In the genomic region with DNA sequence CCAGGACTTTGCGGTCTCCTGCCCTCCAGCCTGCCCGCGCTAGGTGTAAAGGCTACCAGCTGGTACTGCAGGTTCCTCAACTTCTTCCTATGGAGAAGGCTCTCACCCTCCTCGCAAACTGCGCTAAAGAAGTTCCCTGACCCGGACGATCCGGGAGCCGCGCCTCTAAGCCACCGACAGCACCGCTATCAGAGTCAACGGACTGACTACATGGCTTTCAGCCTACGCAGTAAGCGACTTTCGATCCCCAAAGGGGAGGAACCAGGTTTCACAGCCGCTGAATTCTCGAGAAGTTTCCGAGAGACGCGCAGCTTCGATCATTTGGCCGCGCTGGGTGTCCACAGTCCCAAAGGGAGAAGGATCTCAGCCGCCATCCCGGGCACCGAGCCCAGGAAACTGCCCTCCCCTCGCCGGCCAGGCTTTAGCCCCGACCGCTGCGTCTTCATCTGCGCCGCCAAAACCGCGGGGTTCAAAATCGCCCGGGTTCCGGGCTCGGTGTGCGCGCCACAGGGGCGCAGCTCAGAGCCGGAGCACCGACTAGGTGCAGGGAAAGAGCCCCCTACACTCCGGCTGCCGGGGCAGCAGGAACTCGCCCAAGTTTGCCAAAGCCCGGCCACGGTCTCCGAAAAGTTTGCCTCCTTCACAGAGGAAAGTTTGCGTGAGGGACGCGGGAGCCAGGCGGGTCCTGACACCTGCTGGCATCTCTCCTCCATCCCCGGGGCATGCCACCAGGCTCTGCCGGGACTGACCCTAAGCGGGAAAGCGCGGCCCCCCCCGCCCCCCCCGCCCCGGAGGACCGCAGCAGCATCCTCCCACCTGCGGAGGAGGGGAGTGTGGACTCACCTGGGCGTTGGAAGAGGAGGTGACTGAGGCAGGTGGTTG, we compare ENCODE assay signal across 8 mouse cellular contexts. TPM values are rescaled to one million over a fixed set of nuclear protein-coding genes. Genes with fewer than 3 reads are reported as not detected.
DNase-seq lines count a peak whose midpoint lies in the region; ATAC-seq and TF ChIP-seq lines count a peak whose summit lies in the region.

No protein-coding gene starts in this region.

- no peaks in the 10 kb centered on the region for H3K9me3 ChIP-seq in intestine, embryonic 16.5 days (ENCODE audit: control insufficient read depth, low read length)
- no peaks in the 10 kb centered on the region for H3K9me3 ChIP-seq in limb, embryonic 15.5 days
- H3K9me3 ChIP-seq in midbrain, embryonic 15.5 days: no peaks in the 10 kb centered on the region

- H3K36me3 ChIP-seq in intestine, embryonic 16.5 days (ENCODE audit: control insufficient read depth, insufficient read depth, low read length): no peaks in the 10 kb centered on the region
- no peaks in the 10 kb centered on the region for H3K36me3 ChIP-seq in limb, embryonic 15.5 days
- no peaks in the 10 kb centered on the region for H3K36me3 ChIP-seq in midbrain, embryonic 15.5 days (replicated peaks)

- DNase-seq in layer of hippocampus, adult 2 months (ENCODE audit: low spot score in 2 of 2): peak in 1 of 2 experiments; percentile 49
- no peak for DNase-seq in layer of hippocampus, adult 9-11 months
- peak; percentile 50 for DNase-seq in embryo, embryonic 9.5 days (ENCODE audit: extremely low spot score)
- DNase-seq in spleen, postnatal 36 days (ENCODE audit: low spot score in 2 of 2): peak; percentile 48 to 67

- peak overlapping the region; percentile 67 for H3K9ac ChIP-seq in intestine, embryonic 16.5 days (ENCODE audit: low read depth, low read length)
- H3K9ac ChIP-seq in limb, embryonic 15.5 days: peak overlapping the region; percentile 54; the same call in 1 of the 2 replicates
- peak overlapping the region; percentile 41 for H3K9ac ChIP-seq in midbrain, embryonic 15.5 days

- TF ChIP-seq CTCF in layer of hippocampus, adult 2 months (conservative IDR thresholded peaks at IDR 0.05): no peak

- peak overlapping the region; percentile 72 for H3K4me3 ChIP-seq in layer of hippocampus, adult 2 months
- peak overlapping the region; percentile 58 for H3K4me3 ChIP-seq in intestine, embryonic 16.5 days (ENCODE audit: low read length)
- peak overlapping the region; percentile 68 for H3K4me3 ChIP-seq in limb, embryonic 15.5 days
- peak overlapping the region; percentile 76 for H3K4me3 ChIP-seq in midbrain, embryonic 15.5 days

- peaks cover 16% of the 10 kb centered on the region for H3K27me3 ChIP-seq in intestine, embryonic 16.5 days (replicated peaks; ENCODE audit: control insufficient read depth, insufficient read depth, low read length)
- peaks cover 30% of the 10 kb centered on the region for H3K27me3 ChIP-seq in limb, embryonic 15.5 days
- peaks cover 48% of the 10 kb centered on the region for H3K27me3 ChIP-seq in midbrain, embryonic 15.5 days (replicated peaks)

- peak overlapping the region; percentile 94 for H3K4me2 ChIP-seq in intestine, embryonic 16.5 days (ENCODE audit: low read depth, low read length)
- H3K4me2 ChIP-seq in limb, embryonic 15.5 days: peak overlapping the region; percentile 95
- peak overlapping the region; percentile 98 for H3K4me2 ChIP-seq in midbrain, embryonic 15.5 days

- under 1% methylated on average over 61 of the region's 66 CpGs for WGBS in intestine, embryonic 16.5 days
- WGBS in limb, embryonic 15.5 days: under 1% methylated on average over 65 of the region's 66 CpGs
- under 1% methylated on average over 59 of the region's 66 CpGs for WGBS in midbrain, embryonic 15.5 days

- H3K4me1 ChIP-seq in intestine, embryonic 16.5 days (ENCODE audit: control insufficient read depth, insufficient read depth, low read length): peaks cover 7% of the 10 kb centered on the region
- H3K4me1 ChIP-seq in limb, embryonic 15.5 days: peaks cover 20% of the 10 kb centered on the region
- peaks cover 26% of the 10 kb centered on the region for H3K4me1 ChIP-seq in midbrain, embryonic 15.5 days

- peak overlapping the region; percentile 40; the same call in 1 of the 2 replicates for H3K27ac ChIP-seq in layer of hippocampus, adult 2 months
- H3K27ac ChIP-seq in intestine, embryonic 16.5 days (ENCODE audit: low read length): no peak overlapping the region
- H3K27ac ChIP-seq in limb, embryonic 15.5 days: no peak overlapping the region
- no peak overlapping the region for H3K27ac ChIP-seq in midbrain, embryonic 15.5 days

- ATAC-seq in granulocyte monocyte progenitor cell, adult 5-6 weeks (replicated peaks; ENCODE audit: poor library complexity, severe bottlenecking): peak; percentile 54
- peak; percentile 34 for ATAC-seq in intestine, embryonic 16.5 days
- peak; percentile 26; the same call in 1 of the 2 replicates for ATAC-seq in limb, embryonic 15.5 days (ENCODE audit: insufficient number of reproducible peaks, low FRiP score, low TSS enrichment, low read depth)
- ATAC-seq in midbrain, embryonic 15.5 days (replicated peaks): peak; percentile 61

RNA-seq across cellular contexts. Expression of a gene that starts 0.6 kb away (rescaled TPM):
- total RNA-seq in layer of hippocampus, adult 2 months (2021): 1 to 10 TPM; 2.3 to 2.4 TPM
- total RNA-seq in granulocyte monocyte progenitor cell, adult 5-6 weeks (2014; fragmentation: Nextera tagmentation): 0.34 TPM in 1 of 2 replicates, not detected in the other
- total RNA-seq in granulocyte monocyte progenitor cell, adult 5-6 weeks (2017): 0.36 and 0.47 TPM in 2 replicates
- 8.9 and 9.9 TPM in 2 replicates for polyA plus RNA-seq in intestine, embryonic 16.5 days (2015; fragmentation: Nextera tagmentation; extraction: Ambion mirVana)
- 8.9 and 10.5 TPM in 2 replicates for polyA plus RNA-seq in limb, embryonic 15.5 days (2015; fragmentation: Nextera tagmentation; extraction: Ambion mirVana)
- 4.0 and 4.1 TPM in 2 replicates for polyA plus RNA-seq in midbrain, embryonic 15.5 days (2015; fragmentation: Nextera tagmentation; extraction: Ambion mirVana)
